Mouse (Mus musculus) kidney, embryonic 16.5 days (tissue): Measurements from ENCODE around the gene Sptlc3. TPM values are rescaled to one million over a fixed set of nuclear protein-coding genes. Genes with fewer than 3 reads are reported as not detected.
A peak's percentile ranks its signal among the peaks of the same experiment; 100 is the strongest.

Source experiments
- ATAC-seq: fragments of 200-750 bp; cut with Nextera tagmentation; 2 replicates; pipeline ENCODE4 v1.8.0; 2017; ENCODE audit warnings: moderate TSS enrichment; ENCODE audit not compliant: low FRiP score, low TSS enrichment
- H3K27ac ChIP-seq: fragments of 300-500 bp; sonication (generic); 2 replicates; pipeline ENCODE4 v1.5.1; 2014; ENCODE audit warnings: low read length
- H3K27me3 ChIP-seq: fragments of 300-500 bp; sonication (generic); 2 replicates; pipeline ENCODE4 v1.6.1; 2014; ENCODE audit warnings: low read length, control low read depth, mixed read lengths; ENCODE audit not compliant: insufficient read depth
- H3K36me3 ChIP-seq: fragments of 300-500 bp; sonication (generic); 2 replicates; pipeline ENCODE4 v1.6.1; 2014; ENCODE audit warnings: low read length, control low read depth, mixed read lengths; ENCODE audit not compliant: insufficient read depth
- H3K4me1 ChIP-seq: fragments of 300-500 bp; sonication (generic); 2 replicates; pipeline ENCODE4 v1.6.1; 2014; ENCODE audit warnings: low read length, control low read depth, mixed read lengths; ENCODE audit not compliant: insufficient read depth
- H3K4me2 ChIP-seq: fragments of 300-500 bp; sonication (generic); replicated peaks from 2 replicates; pipeline ENCODE4 v1.6.1; 2014; ENCODE audit warnings: low read depth, low read length
- H3K4me3 ChIP-seq: fragments of 300-500 bp; sonication (generic); 2 replicates; pipeline ENCODE4 v1.5.1; 2014; ENCODE audit warnings: mild to moderate bottlenecking, low read length
- H3K9ac ChIP-seq: fragments of 300-500 bp; sonication (generic); replicated peaks from 2 replicates; pipeline ENCODE4 v1.6.1; 2014; ENCODE audit warnings: low read length
- H3K9me3 ChIP-seq: fragments of 300-500 bp; sonication (generic); 2 replicates; pipeline ENCODE4 v1.6.1; 2016; ENCODE audit warnings: low read length, control low read depth
- WGBS: fragments of 180-500 bp; shearing (Covaris S2); extraction: QIAGEN DNeasy Blood & Tissue Kit; methylation state at CpG from one replicate; pipeline ENCODE4 v1.1.7; 2014; 5-methylcytosine and 5-hydroxymethylcytosine counted together
- polyA plus RNA-seq: library from polyadenylated mRNA; unstranded; fragments of >200 nt; fragmentation: Nextera tagmentation; extraction: Ambion mirVana; gene quantifications from 2 replicates; pipeline ENCODE4 v1.2.1, GENCODE M21; 2015

The Sptlc3 gene
- polyA plus RNA-seq, 1 experiment from 2014 or later, result 0.87 TPM

- H3K9me3 ChIP-seq, result no peaks in the 10 kb centered on the region
- no peak overlapping the region for H3K27ac ChIP-seq
- H3K4me2 ChIP-seq, result no peak overlapping the region
- H3K4me3 ChIP-seq, result no peak overlapping the region
- WGBS, result 62% methylated on average over 4 of the region's 4 CpGs
- H3K27me3 ChIP-seq, result no peaks in the 10 kb centered on the region
- no peak overlapping the region for H3K9ac ChIP-seq
- H3K4me1 ChIP-seq, result 0 out of 2 replicates have a peak, but pooled peaks cover 6% of the 10 kb centered on the region
- no peaks in the 10 kb centered on the region for H3K36me3 ChIP-seq
- no peak for ATAC-seq
Observed at GRCm38 (mm10) chr2:139628731-139629130, 135.0 kb downstream of the Sptlc3 start.

GRCm38 (mm10) chr2:139629653-139630052 lies 135.9 kb downstream of the Sptlc3 start:
- no peak overlapping the region for H3K9ac ChIP-seq
- H3K4me1 ChIP-seq, result peaks cover 8% of the 10 kb centered on the region; the same call in 1 of the 2 replicates
- no peak overlapping the region for H3K4me2 ChIP-seq
- H3K4me3 ChIP-seq, result no peak overlapping the region
- 32% methylated on average over 3 of the region's 3 CpGs for WGBS
- peak; percentile 64; the same call in 1 of the 2 replicates for ATAC-seq
- no peaks in the 10 kb centered on the region for H3K36me3 ChIP-seq
- no peaks in the 10 kb centered on the region for H3K27me3 ChIP-seq
- H3K27ac ChIP-seq, result 0 out of 2 replicates have a peak overlapping the region, but pooled peaks have one; percentile 0
- H3K9me3 ChIP-seq, result no peaks in the 10 kb centered on the region

- no peak overlapping the region; the same call in 1 of the 2 replicates for H3K27ac ChIP-seq
- no peaks in the 10 kb centered on the region for H3K36me3 ChIP-seq
- H3K4me3 ChIP-seq, result no peak overlapping the region
- H3K9me3 ChIP-seq, result no peaks in the 10 kb centered on the region
- no peak overlapping the region for H3K9ac ChIP-seq
- 49% methylated on average over 4 of the region's 4 CpGs for WGBS
- ATAC-seq, result peak; percentile 87
- no peaks in the 10 kb centered on the region for H3K27me3 ChIP-seq
- H3K4me2 ChIP-seq, result 0 out of 2 replicates have a peak overlapping the region, but pooled peaks have one; percentile 20
- H3K4me1 ChIP-seq, result peaks cover 9% of the 10 kb centered on the region; the same call in 1 of the 2 replicates
Observed at GRCm38 (mm10) chr2:139634506-139634905, 140.8 kb downstream of the Sptlc3 start.

GRCm38 (mm10) chr2:139637861-139638260 lies 144.1 kb downstream of the Sptlc3 start:
- Histone ChIP-seq H3K4me1 (peaks cover 3% of the 10 kb centered on the region; the same call in 1 of the 2 replicates), H3K36me3 (no peaks in the 10 kb centered on the region), H3K4me2 (no peak overlapping the region), H3K4me3 (no peak overlapping the region), H3K27me3 (no peaks in the 10 kb centered on the region), H3K9me3 (no peaks in the 10 kb centered on the region), H3K9ac (no peak overlapping the region), H3K27ac (no peak overlapping the region)
- WGBS, result 33% methylated on average over 2 of the region's 2 CpGs
- no peak for ATAC-seq

- 63% methylated on average over 7 of the region's 7 CpGs for WGBS
Observed at GRCm38 (mm10) chr2:139641757-139642385, 148.2 kb downstream of the Sptlc3 start.

GRCm38 (mm10) chr2:139649518-139649917 lies 155.8 kb downstream of the Sptlc3 start:
- no peaks in the 10 kb centered on the region for H3K36me3 ChIP-seq
- no peak overlapping the region for H3K9ac ChIP-seq
- no peak overlapping the region for H3K4me3 ChIP-seq
- no peaks in the 10 kb centered on the region for H3K27me3 ChIP-seq
- peak; percentile 46; the same call in 1 of the 2 replicates for ATAC-seq
- no peaks in the 10 kb centered on the region for H3K4me1 ChIP-seq
- 57% methylated on average over 3 of the region's 3 CpGs for WGBS
- no peak overlapping the region for H3K4me2 ChIP-seq
- no peaks in the 10 kb centered on the region for H3K9me3 ChIP-seq
- no peak overlapping the region for H3K27ac ChIP-seq

More at GRCm38 (mm10) chr2:139641757-139642385, 148.2 kb downstream of the Sptlc3 start:
- Histone ChIP-seq H3K4me1 (no peaks in the 10 kb centered on the region), H3K27ac (no peak overlapping the region), H3K9ac (no peak overlapping the region), H3K4me2 (no peak overlapping the region), H3K9me3 (no peaks in the 10 kb centered on the region), H3K4me3 (no peak overlapping the region), H3K27me3 (no peaks in the 10 kb centered on the region), H3K36me3 (no peaks in the 10 kb centered on the region)
- 0 out of 2 replicates have a peak, but pooled peaks have one; percentile 19 for ATAC-seq

- H3K9ac ChIP-seq, result no peak overlapping the region
- no peaks in the 10 kb centered on the region for H3K27me3 ChIP-seq
- no peak for ATAC-seq
- no peaks in the 10 kb centered on the region for H3K9me3 ChIP-seq
- no peaks in the 10 kb centered on the region for H3K36me3 ChIP-seq
- no peak overlapping the region for H3K4me2 ChIP-seq
- no peak overlapping the region for H3K27ac ChIP-seq
- H3K4me1 ChIP-seq, result no peaks in the 10 kb centered on the region
- no peak overlapping the region for H3K4me3 ChIP-seq
- WGBS, result 39% methylated on average over 4 of the region's 4 CpGs
Observed at GRCm38 (mm10) chr2:139656750-139657149, 163.0 kb downstream of the Sptlc3 start.

- Histone ChIP-seq H3K4me3 (no peak overlapping the region), H3K27me3 (peaks cover 5% of the 10 kb centered on the region; the same call in 1 of the 2 replicates), H3K9ac (no peak overlapping the region), H3K36me3 (no peaks in the 10 kb centered on the region), H3K9me3 (no peaks in the 10 kb centered on the region), H3K4me2 (no peak overlapping the region), H3K27ac (no peak overlapping the region), H3K4me1 (peaks cover 6% of the 10 kb centered on the region; the same call in 1 of the 2 replicates)
- ATAC-seq, result no peak
- 70% methylated on average over 3 of the region's 3 CpGs for WGBS
Observed at GRCm38 (mm10) chr2:139671838-139672237, 178.1 kb downstream of the Sptlc3 start.

GRCm38 (mm10) chr2:139672371-139672770 lies 178.7 kb downstream of the Sptlc3 start:
- no peak overlapping the region for H3K4me3 ChIP-seq
- no peak overlapping the region for H3K9ac ChIP-seq
- H3K9me3 ChIP-seq, result no peaks in the 10 kb centered on the region
- H3K4me1 ChIP-seq, result peaks cover 8% of the 10 kb centered on the region; the same call in 1 of the 2 replicates
- no peak for ATAC-seq
- H3K4me2 ChIP-seq, result no peak overlapping the region
- H3K36me3 ChIP-seq, result no peaks in the 10 kb centered on the region
- H3K27ac ChIP-seq, result no peak overlapping the region
- 65% methylated on average over 2 of the region's 2 CpGs for WGBS
- H3K27me3 ChIP-seq, result peaks cover 5% of the 10 kb centered on the region; the same call in 1 of the 2 replicates
